Mouse (Mus musculus) lung, postnatal 0 days (tissue): ENCODE data around the gene AY358078.

Experiments used
- CTCF ChIP-seq: IDR thresholded peaks from 2 replicates; pipeline ENCODE4 v1.5.1; 2016; ENCODE audit warnings: antibody characterized with exemption, mild to moderate bottlenecking
- EP300 ChIP-seq: IDR thresholded peaks from 2 replicates; pipeline ENCODE4 v1.6.1; 2016; ENCODE audit warnings: antibody characterized with exemption, mild to moderate bottlenecking, control low read depth

GRCm38 (mm10) chr14:51799746-51800145, at the start of gene AY358078:
- TF ChIP-seq CTCF (no peak), EP300 (no peak)
